Mouse (Mus musculus) inflammation-experienced regulatory T-cells (primary cell): ENCODE results near the gene Abca17. TPM values are rescaled to one million over a fixed set of nuclear protein-coding genes. Genes with fewer than 3 reads are reported as not detected.

ENCODE experiments used
- polyA plus RNA-seq, 2 experiments: library from polyadenylated mRNA; unstranded; fragments of 100-300 nt; shearing (Covaris generic); gene quantifications; one replicate each; pipeline ENCODE4 v1.2.1; 2017

Gene Abca17
- under 1 TPM; 0.20 to 0.24 TPM for polyA plus RNA-seq

GRCm38 (mm10) chr17:24350926-24351759, at the start of gene Abca17:
Gene Abca17, minus strand, starts transcription at chr17:24351068.

DNA sequence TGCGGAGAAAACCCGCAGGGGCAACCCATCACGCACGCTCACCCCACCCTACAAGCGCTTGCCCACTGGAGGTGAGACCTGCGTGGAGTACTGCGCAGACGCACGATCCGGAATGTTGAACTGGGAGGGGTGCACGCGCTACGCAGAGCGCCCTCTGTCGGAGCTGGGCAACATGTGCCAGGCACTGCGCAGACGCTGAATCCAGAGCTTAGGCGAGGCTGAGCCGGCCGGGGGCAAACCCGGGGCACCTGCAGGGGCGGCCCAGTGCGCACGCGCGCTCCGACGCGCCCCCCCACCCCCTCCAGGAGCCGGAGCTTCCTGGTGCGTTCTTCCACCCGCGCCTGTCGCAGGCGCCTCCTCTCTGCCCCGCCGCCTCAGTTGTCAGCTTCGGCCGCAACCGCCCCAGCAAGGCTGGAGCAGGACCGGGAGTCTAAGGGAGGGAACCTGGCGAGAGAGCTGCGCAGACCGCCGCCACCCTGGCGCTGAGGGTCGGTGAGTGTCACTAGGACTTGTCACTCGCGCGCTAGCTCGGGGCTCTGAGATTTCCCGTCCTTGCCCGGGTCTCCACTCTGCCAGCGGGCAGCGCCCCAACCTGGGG, 991 bp upstream of the Abca17 start, which contains the start of gene Abca3:
Gene Abca3, plus strand, starts transcription at position 191 of the 598 bp plus-strand sequence.

GRCm38 (mm10) chr17:24251320-24252069, 99.4 kb downstream of the Abca17 start, which contains the start of gene Ccnf:
Gene Ccnf, minus strand, starts transcription at chr17:24251484.

GRCm38 (mm10) chr17:24220435-24221411, 130.1 kb downstream of the Abca17 start, which contains the start of gene Tedc2:
Gene Tedc2, minus strand, starts transcription at chr17:24220851.

Other genes starting within 250 kb of the Abca17 start
- 10 to 100 TPM; 39.9 to 43.6 TPM for gene Pdpk1, start 200.1 kb downstream of the Abca17 start, polyA plus RNA-seq
- gene Amdhd2, start 187.3 kb downstream of the Abca17 start, polyA plus RNA-seq, result 10 to 100 TPM; 33.0 to 37.4 TPM
- gene Atp6v0c, start 181.4 kb downstream of the Abca17 start, polyA plus RNA-seq, result 100 to 1,000 TPM; 291 to 333 TPM
- gene Tbc1d24, start 145.5 kb downstream of the Abca17 start, polyA plus RNA-seq, result 1 to 10 TPM in 1 of 2 experiments, under 1 TPM in 1; 0.75 to 4.4 TPM
- gene Ntn3, start 141.5 kb downstream of the Abca17 start, polyA plus RNA-seq, result under 1 TPM; 0.07 to 0.84 TPM
- 1 to 10 TPM; 4.0 to 5.1 TPM for gene Tedc2, start 130.2 kb downstream of the Abca17 start, polyA plus RNA-seq
- 1 to 10 TPM in 1 of 2 experiments, under 1 TPM in 1; 0.71 to 2.7 TPM for gene Ccnf, start 99.6 kb downstream of the Abca17 start, polyA plus RNA-seq
- 10 to 100 TPM; 28.9 to 30.9 TPM for gene Abca3, start 882 bp upstream of the Abca17 start, polyA plus RNA-seq
- 100 to 1,000 TPM; 167 to 196 TPM for gene Rnps1, start 63.5 kb upstream of the Abca17 start, polyA plus RNA-seq
- gene Eci1, start 75.6 kb upstream of the Abca17 start, polyA plus RNA-seq, result 100 to 1,000 TPM in 1 of 2 experiments, 10 to 100 TPM in 1; 73.6 to 103 TPM
- gene Dnase1l2, start 92.0 kb upstream of the Abca17 start, polyA plus RNA-seq, result 10 to 100 TPM in 1 of 2 experiments, 1 to 10 TPM in 1; 4.8 to 10.4 TPM
- gene E4f1, start 119.2 kb upstream of the Abca17 start, polyA plus RNA-seq, result 100 to 1,000 TPM; 101 to 133 TPM
- gene Pgp, start 119.3 kb upstream of the Abca17 start, polyA plus RNA-seq, result 10 to 100 TPM; 40.5 to 44.7 TPM
- gene Bricd5, start 122.8 kb upstream of the Abca17 start, polyA plus RNA-seq, result under 1 TPM in 1 of 2 experiments, not detected in 1; 0.55 TPM
- 10 to 100 TPM; 20.4 to 29.8 TPM for gene Mlst8, start 128.0 kb upstream of the Abca17 start, polyA plus RNA-seq
- 1 to 10 TPM in 1 of 2 experiments, under 1 TPM in 1; 0.68 to 6.5 TPM for gene Caskin1, start 137.5 kb upstream of the Abca17 start, polyA plus RNA-seq
- 10 to 100 TPM; 71.3 to 72.8 TPM for gene Traf7, start 176.9 kb upstream of the Abca17 start, polyA plus RNA-seq
- gene Rab26, start 183.1 kb upstream of the Abca17 start, polyA plus RNA-seq, result 1 to 10 TPM; 5.4 to 9.0 TPM
- 10 to 100 TPM; 42.0 to 67.1 TPM for gene Pkd1, start 198.8 kb upstream of the Abca17 start, polyA plus RNA-seq